Mouse (Mus musculus) neural tube, embryonic 15.5 days (tissue): Measurements from ENCODE around the gene Trim13. TPM values are rescaled to one million over a fixed set of nuclear protein-coding genes. Genes with fewer than 3 reads are reported as not detected.

Source experiments
- ATAC-seq: fragments of 200-750 bp; cut with Nextera tagmentation; 2 replicates; pipeline ENCODE4 v1.8.0; 2017; ENCODE audit warnings: mild to moderate bottlenecking, moderate TSS enrichment, moderate library complexity; ENCODE audit not compliant: low FRiP score
- H3K27ac ChIP-seq: fragments of 300-500 bp; sonication (generic); replicated peaks from 2 replicates; pipeline ENCODE4 v1.5.1; 2015; ENCODE audit warnings: mild to moderate bottlenecking, inconsistent platforms
- H3K27me3 ChIP-seq: fragments of 300-500 bp; sonication (generic); replicated peaks from 2 replicates; pipeline ENCODE4 v1.6.1; 2015; ENCODE audit warnings: inconsistent platforms
- H3K36me3 ChIP-seq: fragments of 300-500 bp; sonication (generic); 2 replicates; pipeline ENCODE4 v1.6.1; 2015; ENCODE audit warnings: inconsistent platforms
- H3K4me1 ChIP-seq: fragments of 300-500 bp; sonication (generic); 2 replicates; pipeline ENCODE4 v1.6.1; 2015; ENCODE audit warnings: inconsistent platforms
- H3K4me2 ChIP-seq: fragments of 300-500 bp; sonication (generic); 2 replicates; pipeline ENCODE4 v1.6.1; 2015; ENCODE audit warnings: inconsistent platforms, mild to moderate bottlenecking, moderate library complexity
- H3K4me3 ChIP-seq: fragments of 300-500 bp; sonication (generic); replicated peaks from 2 replicates; pipeline ENCODE4 v1.5.1; 2015; ENCODE audit warnings: mild to moderate bottlenecking, inconsistent platforms
- H3K9ac ChIP-seq: fragments of 300-500 bp; sonication (generic); replicated peaks from 2 replicates; pipeline ENCODE4 v1.6.1; 2015; ENCODE audit warnings: mild to moderate bottlenecking, inconsistent platforms
- H3K9me3 ChIP-seq: fragments of 300-500 bp; sonication (generic); replicated peaks from 2 replicates; pipeline ENCODE4 v1.6.1; 2016; ENCODE audit warnings: inconsistent platforms
- WGBS: fragments of 180-500 bp; shearing (Covaris S2); methylation state at CpG from one replicate; pipeline ENCODE4 v1.1.7; 2015; ENCODE audit warnings: mixed read lengths; 5-methylcytosine and 5-hydroxymethylcytosine counted together
- microRNA counts: library from miRNA; unstranded; fragments of <30 nt; microRNA quantifications from one replicate; lab custom pipeline; 2016
- microRNA-seq: library from miRNA; unstranded; fragments of <30 nt; microRNA quantifications from one replicate; pipeline ENCODE4, GENCODE M21; 2017
- polyA plus RNA-seq: library from polyadenylated mRNA; unstranded; fragments of >200 nt; fragmentation: Nextera tagmentation; extraction: Ambion mirVana; gene quantifications from 2 replicates; pipeline ENCODE4 v1.2.1, GENCODE M21; 2015

Gene Trim13
- polyA plus RNA-seq, 1 experiment from 2014 or later, result 44.8 TPM

DNA sequence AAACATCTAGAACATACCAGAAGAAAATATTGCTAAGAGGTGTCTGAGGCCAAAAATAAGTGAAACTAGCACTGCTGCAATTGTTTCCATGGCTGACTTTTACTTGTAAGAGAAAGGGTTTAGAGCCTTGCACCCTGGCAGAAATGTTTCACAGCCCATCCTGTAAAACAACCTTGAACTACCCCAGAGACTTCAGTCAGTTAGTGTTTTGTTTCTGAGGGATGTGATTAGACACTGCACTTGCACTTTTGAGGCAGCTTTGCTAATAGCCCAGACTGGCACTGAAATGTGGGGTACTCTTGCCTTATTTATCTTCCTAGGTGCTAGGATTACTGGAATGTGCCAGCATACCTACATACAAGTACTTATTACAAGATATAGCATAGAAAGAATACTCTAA is 37.9 kb downstream of the Trim13 start:
- no peak for ATAC-seq
- Histone ChIP-seq H3K4me2 (no peak overlapping the region), H3K36me3 (no peaks in the 10 kb centered on the region), H3K27me3 (no peaks in the 10 kb centered on the region), H3K27ac (no peak overlapping the region), H3K9me3 (no peaks in the 10 kb centered on the region), H3K9ac (no peak overlapping the region), H3K4me3 (no peak overlapping the region), H3K4me1 (no peaks in the 10 kb centered on the region)

DNA sequence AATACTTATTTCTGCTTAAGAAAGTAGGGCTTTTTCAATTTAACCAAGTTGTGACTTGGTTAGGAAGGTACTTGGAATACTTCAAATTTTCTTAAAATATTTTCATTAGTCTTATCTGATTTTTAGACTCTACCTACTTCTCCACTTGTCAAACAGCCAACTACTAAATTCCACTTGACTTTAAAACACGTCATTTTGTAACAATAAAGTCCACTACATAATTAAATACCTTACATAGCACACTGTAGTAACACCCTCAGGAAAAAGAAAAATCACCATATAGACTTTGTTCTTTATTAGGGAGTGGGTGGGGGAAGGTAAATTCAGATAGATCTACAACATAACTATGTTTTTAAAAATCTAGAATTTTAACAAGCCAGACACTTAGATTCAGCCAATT is 44.6 kb downstream of the Trim13 start:
- no peak overlapping the region for H3K4me3 ChIP-seq
- no peak overlapping the region for H3K9ac ChIP-seq
- H3K4me2 ChIP-seq, result no peak overlapping the region
- 52% methylated on average over 1 of the region's 1 CpGs for WGBS
- no peak for ATAC-seq
- H3K9me3 ChIP-seq, result no peaks in the 10 kb centered on the region
- 0 out of 2 replicates have a peak, but pooled peaks cover 4% of the 10 kb centered on the region for H3K4me1 ChIP-seq
- H3K36me3 ChIP-seq, result no peaks in the 10 kb centered on the region
- no peaks in the 10 kb centered on the region for H3K27me3 ChIP-seq
- no peak overlapping the region for H3K27ac ChIP-seq

DNA sequence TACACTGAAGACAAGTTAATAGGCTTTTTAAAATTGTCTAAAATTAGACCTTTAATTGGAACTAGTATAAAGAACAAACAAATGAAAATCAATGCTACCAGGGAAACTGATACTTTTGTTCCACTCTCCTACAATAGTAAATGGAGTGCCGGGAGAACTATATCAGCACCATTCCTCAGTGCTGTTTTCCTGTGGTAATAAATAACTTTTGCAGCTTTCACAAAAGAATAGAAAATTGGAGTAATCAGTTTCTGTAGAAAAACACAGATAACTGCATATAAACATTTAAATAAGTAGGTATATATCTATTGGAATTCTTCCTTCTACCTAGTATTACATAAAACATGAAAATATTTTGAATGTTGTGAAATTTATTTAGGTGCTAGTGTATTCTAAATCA is 47.5 kb downstream of the Trim13 start:
- Histone ChIP-seq H3K27me3 (no peaks in the 10 kb centered on the region), H3K4me2 (no peak overlapping the region), H3K4me1 (peaks cover 13% of the 10 kb centered on the region), H3K9ac (no peak overlapping the region), H3K9me3 (no peaks in the 10 kb centered on the region), H3K4me3 (no peak overlapping the region), H3K36me3 (no peaks in the 10 kb centered on the region), H3K27ac (no peak overlapping the region)
- WGBS, result 30% methylated on average over 1 of the region's 1 CpGs
- ATAC-seq, result no peak

DNA sequence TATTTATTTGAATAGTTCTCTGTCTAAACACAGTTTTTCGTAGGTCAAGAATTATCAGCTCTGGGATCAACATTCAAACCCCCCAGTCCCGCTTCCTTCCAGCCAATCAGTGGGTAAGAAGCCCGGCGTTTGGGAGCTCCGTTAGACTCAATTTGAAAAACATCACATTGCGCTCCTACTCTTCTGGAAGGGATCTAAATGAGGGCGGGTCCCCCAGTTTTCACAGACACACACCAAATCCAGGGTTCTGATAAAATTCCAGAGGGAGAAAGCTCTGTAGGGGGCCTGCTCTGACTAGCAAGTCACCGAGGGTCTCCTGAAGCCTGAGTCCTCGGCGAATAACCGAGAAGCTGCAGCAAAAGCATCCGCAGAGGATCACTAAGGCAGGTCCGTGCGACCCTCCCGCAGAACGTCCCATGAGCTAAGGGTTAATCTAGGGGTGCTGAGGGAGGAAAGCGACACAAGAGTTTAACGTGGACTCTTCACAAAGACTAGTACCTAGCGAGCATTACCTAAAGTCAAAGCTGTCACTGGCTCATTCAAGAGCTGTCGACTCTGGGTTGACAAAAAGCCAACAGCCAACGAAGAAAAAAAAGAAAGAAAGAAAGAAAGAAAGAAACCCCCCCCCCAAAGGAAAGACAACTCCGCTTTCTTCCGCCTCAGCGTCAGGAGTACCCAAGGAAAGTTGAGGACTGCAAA is 49.3 kb downstream of the Trim13 start:
- peak overlapping the region; percentile 64 for H3K9ac ChIP-seq
- no peaks in the 10 kb centered on the region for H3K36me3 ChIP-seq
- peak overlapping the region; percentile 75 for H3K27ac ChIP-seq
- peak overlapping the region; percentile 60 for H3K4me3 ChIP-seq
- peak overlapping the region; percentile 91 for H3K4me2 ChIP-seq
- under 1% methylated on average over 24 of the region's 24 CpGs for WGBS
- no peak for ATAC-seq
- peaks cover 13% of the 10 kb centered on the region for H3K4me1 ChIP-seq
- H3K9me3 ChIP-seq, result no peaks in the 10 kb centered on the region
- H3K27me3 ChIP-seq, result no peaks in the 10 kb centered on the region

DNA sequence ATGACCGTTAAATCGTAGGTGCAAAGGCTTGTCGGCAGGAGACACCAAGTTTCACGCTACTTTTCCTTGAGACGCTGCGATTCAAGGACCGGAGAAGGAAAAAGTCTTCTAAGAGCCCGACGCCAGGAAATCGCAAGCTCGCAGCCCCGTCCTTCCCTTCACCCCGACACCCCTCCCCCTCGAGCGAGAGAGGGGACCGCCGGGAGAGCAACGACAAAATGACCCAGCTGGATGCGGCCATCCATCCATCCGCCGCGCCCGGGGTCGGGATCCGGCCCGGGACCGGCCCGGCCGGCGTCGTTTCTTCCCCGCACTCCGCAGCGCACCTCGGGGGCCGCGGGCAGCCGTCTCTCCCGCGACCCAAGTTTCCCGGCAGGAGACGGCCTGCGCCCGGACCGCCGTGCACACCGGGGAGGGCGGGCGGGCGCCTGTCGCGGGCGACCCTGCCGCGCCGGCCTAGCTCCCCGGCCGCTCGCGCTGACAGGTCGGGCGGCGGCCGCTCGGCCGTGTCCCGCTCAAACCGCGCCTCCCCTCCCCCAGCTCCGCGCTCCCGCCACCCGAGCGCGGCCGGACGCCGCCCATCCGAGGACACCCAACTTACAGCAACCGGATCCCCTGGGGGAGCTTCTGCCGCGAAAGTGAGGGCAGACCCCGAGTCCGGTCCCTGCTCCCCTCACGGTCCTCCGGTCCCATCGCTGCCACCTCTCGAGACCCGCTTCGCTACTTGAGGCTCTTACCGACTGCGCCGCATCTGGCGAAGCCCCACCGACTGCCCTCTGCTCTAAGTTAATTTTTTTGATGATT is 50.0 kb downstream of the Trim13 start:
- Histone ChIP-seq H3K9me3 (no peaks in the 10 kb centered on the region), H3K27ac (peak overlapping the region; percentile 75), H3K4me1 (peaks cover 13% of the 10 kb centered on the region), H3K36me3 (no peaks in the 10 kb centered on the region), H3K9ac (peak overlapping the region; percentile 64), H3K27me3 (no peaks in the 10 kb centered on the region), H3K4me3 (peak overlapping the region; percentile 60), H3K4me2 (peak overlapping the region; percentile 91)
- peak; percentile 71 for ATAC-seq
- under 1% methylated on average over 86 of the region's 95 CpGs for WGBS

DNA sequence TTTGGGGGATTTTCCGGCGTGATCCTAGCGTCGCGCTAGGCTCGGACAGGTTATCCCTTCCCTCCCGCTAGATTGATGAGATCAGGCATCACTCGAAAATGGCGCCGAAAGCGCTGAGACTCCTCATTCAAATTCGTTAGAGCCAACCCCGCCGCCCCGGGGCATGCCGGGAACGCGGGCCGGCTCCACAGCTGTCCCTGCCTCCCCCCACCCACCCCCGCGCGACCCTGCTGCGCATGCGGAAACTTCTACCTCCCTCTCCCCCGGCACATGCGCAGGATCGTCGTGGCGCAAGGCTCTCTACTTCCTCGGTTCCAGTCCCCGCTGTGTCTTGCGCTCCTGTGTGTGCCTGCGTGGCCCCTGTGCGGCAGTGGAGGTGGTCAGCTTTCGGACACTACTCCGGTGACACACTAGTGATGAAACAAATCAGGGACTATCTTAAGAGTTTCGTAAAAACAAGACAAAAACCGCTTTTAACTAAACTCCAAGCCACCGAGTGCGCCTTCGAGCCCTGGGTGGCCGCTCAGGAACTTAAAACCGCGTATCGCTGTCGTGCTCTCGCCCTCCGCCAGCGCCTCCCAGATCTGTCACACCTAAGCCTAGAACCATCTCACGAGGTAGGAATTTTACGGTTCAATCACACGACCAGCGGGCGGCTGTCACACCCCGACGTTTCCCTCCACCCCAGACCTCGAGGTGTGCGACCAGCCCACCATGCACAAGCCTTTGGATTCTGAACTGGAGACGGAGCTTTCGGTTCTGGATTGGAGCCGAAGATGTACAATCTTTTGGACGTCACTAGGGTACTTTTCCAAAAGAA is 50.8 kb downstream of the Trim13 start:
- Histone ChIP-seq H3K9ac (peak overlapping the region; percentile 64), H3K4me3 (peak overlapping the region; percentile 60), H3K27me3 (no peaks in the 10 kb centered on the region), H3K9me3 (no peaks in the 10 kb centered on the region), H3K36me3 (no peaks in the 10 kb centered on the region), H3K4me2 (peak overlapping the region; percentile 91), H3K4me1 (peaks cover 13% of the 10 kb centered on the region), H3K27ac (peak overlapping the region; percentile 75)
- peak; percentile 95 for ATAC-seq
- 2% methylated on average over 62 of the region's 62 CpGs for WGBS

DNA sequence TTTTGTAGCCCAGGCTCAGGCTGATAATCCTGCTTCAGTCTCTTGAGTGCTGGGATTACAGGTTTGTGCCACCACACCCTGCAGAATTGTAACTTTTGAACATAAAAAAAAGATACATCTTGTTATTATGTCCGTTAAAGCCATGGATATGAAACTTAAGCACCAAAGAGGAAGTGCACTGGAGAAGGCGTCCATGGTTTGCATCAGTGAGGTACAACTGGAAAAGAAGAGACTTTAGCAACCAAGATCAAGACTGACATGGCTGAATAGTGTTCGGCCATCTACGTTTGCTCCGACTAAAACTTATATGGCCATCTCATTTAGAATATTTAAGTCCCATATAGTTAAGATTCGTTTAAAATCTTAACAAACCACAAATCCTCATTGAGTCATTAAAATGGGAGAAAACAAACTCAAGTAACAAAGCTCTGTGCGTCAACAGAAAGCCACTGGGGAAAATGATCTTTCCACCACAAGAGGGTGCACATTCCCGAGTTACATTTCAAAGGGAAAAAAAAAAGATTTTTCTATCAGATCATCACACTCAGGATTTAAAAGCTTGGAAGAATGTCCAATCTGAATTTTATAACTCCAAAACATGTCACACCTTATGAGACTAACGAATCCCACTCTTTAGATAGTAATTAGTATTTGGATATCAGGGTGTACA is 52.4 kb downstream of the Trim13 start:
- Histone ChIP-seq H3K4me3 (no peak overlapping the region), H3K36me3 (no peaks in the 10 kb centered on the region), H3K4me1 (peaks cover 13% of the 10 kb centered on the region), H3K9ac (no peak overlapping the region), H3K9me3 (no peaks in the 10 kb centered on the region), H3K27ac (no peak overlapping the region), H3K27me3 (no peaks in the 10 kb centered on the region), H3K4me2 (0 out of 2 replicates have a peak overlapping the region, but pooled peaks have one; percentile 13)
- 42% methylated on average over 9 of the region's 9 CpGs for WGBS
- ATAC-seq, result no peak

MicroRNA genes within 50 kb of the gene (microRNA counts, 519-probe panel; counts per million panel counts)
- 3,677 counts per million, percentile 88 among the panel's probes with 10 or more counts for microRNA mmu-miR-15a (lab: Ali Mortazavi, UCI)
- 4,606 counts per million, percentile 99 among the panel's probes with 10 or more counts for microRNA mmu-miR-16 (lab: Ali Mortazavi, UCI)

Small RNA genes lying within 50 kb of the gene (microRNA-seq; reads per million reads assigned to microRNA genes)
- gene Mir15a (1,852 reads per million, percentile 84 among the genes with 10 or more reads in this experiment), gene Mir16-1 (1,005 reads per million, percentile 79 among the genes with 10 or more reads in this experiment)

Other genes starting within 250 kb of the Trim13 start
- 12.0 and 12.8 TPM in 2 replicates for gene Ebpl, start 237.8 kb upstream of the Trim13 start, polyA plus RNA-seq
- gene Kpna3, start 158.4 kb upstream of the Trim13 start, polyA plus RNA-seq, result 61.1 and 62.2 TPM in 2 replicates
- 59.5 and 60.6 TPM in 2 replicates for gene Spryd7, start 41.4 kb upstream of the Trim13 start, polyA plus RNA-seq
- 2.1 and 2.2 TPM in 2 replicates for gene Kcnrg, start 9.2 kb downstream of the Trim13 start, polyA plus RNA-seq